Mouse (Mus musculus): ENCODE results near the gene Lrsam1. TPM values are rescaled to one million over a fixed set of nuclear protein-coding genes. Genes with fewer than 3 reads are reported as not detected.

Lrsam1 gene
- polyA plus RNA-seq, 1 experiment from 2014 or later = 9.2 TPM

GRCm38 (mm10) chr2:32890280-32890679 is 71.1 kb downstream of the Lrsam1 start:
- no peak for DNase-seq (ENCODE audit: low spot score)
- Histone ChIP-seq H3K4me3 (ENCODE audit: low read depth, low read length) (no peak overlapping the region), H3K9me3 (ENCODE audit: control insufficient read depth, low read length) (no peaks in the 10 kb centered on the region), H3K27me3 (replicated peaks; ENCODE audit: control insufficient read depth, insufficient read depth, low read length) (no peaks in the 10 kb centered on the region), H3K27ac (replicated peaks; ENCODE audit: low read depth, low read length) (no peak overlapping the region), H3K4me2 (ENCODE audit: low read depth, low read length) (no peak overlapping the region), H3K9ac (ENCODE audit: low read depth, low read length) (0 out of 2 replicates have a peak overlapping the region, but pooled peaks have one; percentile 3), H3K4me1 (ENCODE audit: control insufficient read depth, insufficient read depth, low read length) (peaks cover 21% of the 10 kb centered on the region), H3K36me3 (ENCODE audit: control insufficient read depth, insufficient read depth, low read length) (0 out of 2 replicates have a peak, but pooled peaks cover 8% of the 10 kb centered on the region)
- ATAC-seq (ENCODE audit: low read depth) = no peak
- WGBS = 91% methylated on average over 3 of the region's 3 CpGs

GRCm38 (mm10) chr2:32888551-32888950 is 72.9 kb downstream of the Lrsam1 start:
- WGBS = 10% methylated on average over 3 of the region's 3 CpGs
- 0 out of 2 replicates have a peak, but pooled peaks cover 4% of the 10 kb centered on the region for H3K36me3 ChIP-seq (ENCODE audit: control insufficient read depth, insufficient read depth, low read length)
- no peak overlapping the region for H3K9ac ChIP-seq (ENCODE audit: low read depth, low read length)
- DNase-seq (ENCODE audit: low spot score) (no peak), ATAC-seq (ENCODE audit: low read depth) (peak; percentile 53)
- H3K4me1 ChIP-seq (ENCODE audit: control insufficient read depth, insufficient read depth, low read length) = peaks cover 26% of the 10 kb centered on the region
- no peaks in the 10 kb centered on the region for H3K27me3 ChIP-seq (replicated peaks; ENCODE audit: control insufficient read depth, insufficient read depth, low read length)
- no peaks in the 10 kb centered on the region for H3K9me3 ChIP-seq (ENCODE audit: control insufficient read depth, low read length)
- H3K27ac ChIP-seq (replicated peaks; ENCODE audit: low read depth, low read length) = peak overlapping the region; percentile 83
- no peak overlapping the region for H3K4me2 ChIP-seq (ENCODE audit: low read depth, low read length)
- no peak overlapping the region for H3K4me3 ChIP-seq (ENCODE audit: low read depth, low read length)

DNA sequence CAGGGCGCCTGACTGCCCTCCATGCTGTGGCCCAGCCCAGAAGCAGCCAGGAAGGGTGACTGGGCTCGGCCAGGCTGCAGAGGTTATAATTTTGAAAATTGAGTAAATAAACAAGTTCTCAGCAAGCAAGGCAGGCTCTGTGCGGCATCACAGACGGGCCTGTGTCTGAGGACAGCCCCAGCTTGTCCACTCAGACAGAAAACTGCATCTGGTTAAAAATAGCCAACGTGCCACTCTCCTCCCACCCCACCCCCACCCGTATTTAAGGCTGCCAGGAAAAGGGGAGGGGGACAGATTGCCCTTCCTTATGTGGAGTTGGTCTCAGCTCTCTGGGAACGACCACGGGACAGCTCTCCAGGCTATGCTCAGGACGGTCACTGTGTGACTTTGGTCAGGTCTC is 73.4 kb downstream of the Lrsam1 start:
- Histone ChIP-seq H3K4me2 (ENCODE audit: low read depth, low read length) (0 out of 2 replicates have a peak overlapping the region, but pooled peaks have one; percentile 7), H3K36me3 (ENCODE audit: control insufficient read depth, insufficient read depth, low read length) (0 out of 2 replicates have a peak, but pooled peaks cover 4% of the 10 kb centered on the region), H3K4me1 (ENCODE audit: control insufficient read depth, insufficient read depth, low read length) (peaks cover 29% of the 10 kb centered on the region), H3K27ac (replicated peaks; ENCODE audit: low read depth, low read length) (peak overlapping the region; percentile 83), H3K9me3 (ENCODE audit: control insufficient read depth, low read length) (no peaks in the 10 kb centered on the region), H3K9ac (ENCODE audit: low read depth, low read length) (peak overlapping the region; percentile 41; the same call in 1 of the 2 replicates), H3K4me3 (ENCODE audit: low read depth, low read length) (no peak overlapping the region), H3K27me3 (replicated peaks; ENCODE audit: control insufficient read depth, insufficient read depth, low read length) (no peaks in the 10 kb centered on the region)
- WGBS = 19% methylated on average over 9 of the region's 9 CpGs
- ATAC-seq (ENCODE audit: low read depth) (peak; percentile 60), DNase-seq (ENCODE audit: low spot score) (peak; percentile 55)

- Histone ChIP-seq H3K9me3 (ENCODE audit: control insufficient read depth, low read length) (no peaks in the 10 kb centered on the region), H3K4me2 (ENCODE audit: low read depth, low read length) (no peak overlapping the region; the same call in 1 of the 2 replicates), H3K9ac (ENCODE audit: low read depth, low read length) (no peak overlapping the region), H3K27me3 (replicated peaks; ENCODE audit: control insufficient read depth, insufficient read depth, low read length) (no peaks in the 10 kb centered on the region), H3K27ac (replicated peaks; ENCODE audit: low read depth, low read length) (peak overlapping the region; percentile 63), H3K36me3 (ENCODE audit: control insufficient read depth, insufficient read depth, low read length) (no peaks in the 10 kb centered on the region), H3K4me3 (ENCODE audit: low read depth, low read length) (no peak overlapping the region), H3K4me1 (ENCODE audit: control insufficient read depth, insufficient read depth, low read length) (peaks cover 58% of the 10 kb centered on the region)
- DNase-seq (ENCODE audit: low spot score) (no peak), ATAC-seq (ENCODE audit: low read depth) (no peak)
- WGBS = 18% methylated on average over 7 of the region's 7 CpGs
Observed at GRCm38 (mm10) chr2:32884745-32885144, 76.7 kb downstream of the Lrsam1 start.

DNA sequence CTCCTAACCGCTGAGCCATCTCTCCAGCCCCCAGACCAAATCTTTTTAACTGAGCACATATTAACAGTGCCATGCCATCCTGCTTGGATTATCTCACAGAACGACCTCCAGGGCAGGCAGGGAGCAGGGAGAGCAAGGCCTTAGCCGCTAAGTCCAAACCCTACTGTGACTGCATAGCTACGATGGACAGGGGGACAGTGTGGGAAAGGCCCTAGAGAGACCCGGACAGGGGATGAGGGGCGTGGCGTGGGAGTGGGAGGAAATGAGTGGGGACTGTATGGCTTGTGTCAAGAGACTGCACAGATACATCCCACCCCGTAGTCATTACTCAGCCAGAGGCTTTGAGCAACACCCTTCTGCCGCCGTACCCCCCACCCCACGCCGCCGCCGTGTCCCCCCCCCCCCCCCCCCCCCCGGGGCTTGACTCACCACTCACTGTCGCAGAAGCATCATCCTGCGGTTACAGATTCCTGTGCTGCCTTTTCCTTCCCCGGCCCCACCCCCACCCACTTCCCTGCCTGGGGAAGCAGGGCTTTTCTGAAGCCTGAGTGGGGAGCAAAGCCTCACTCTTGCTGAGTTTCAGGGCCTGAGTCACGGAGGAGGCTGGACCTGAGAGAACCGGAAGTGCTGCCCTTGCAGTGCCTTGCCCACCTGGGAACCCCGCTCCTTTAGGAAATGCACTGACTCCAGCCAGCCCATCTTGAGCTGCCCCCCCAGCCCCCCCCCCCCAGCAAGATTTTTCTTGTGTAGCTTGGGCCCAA is 79.0 kb downstream of the Lrsam1 start:
- H3K36me3 ChIP-seq (ENCODE audit: control insufficient read depth, insufficient read depth, low read length) = no peaks in the 10 kb centered on the region
- ATAC-seq (ENCODE audit: low read depth) = peak; percentile 47
- H3K4me3 ChIP-seq (ENCODE audit: low read depth, low read length) = no peak overlapping the region
- H3K4me2 ChIP-seq (ENCODE audit: low read depth, low read length) = peak overlapping the region; percentile 33
- peaks cover 66% of the 10 kb centered on the region for H3K4me1 ChIP-seq (ENCODE audit: control insufficient read depth, insufficient read depth, low read length)
- peak overlapping the region; percentile 22; the same call in 1 of the 2 replicates for H3K9ac ChIP-seq (ENCODE audit: low read depth, low read length)
- DNase-seq (ENCODE audit: low spot score) = peak; percentile 80
- H3K27ac ChIP-seq (replicated peaks; ENCODE audit: low read depth, low read length) = peak overlapping the region; percentile 75
- H3K27me3 ChIP-seq (replicated peaks; ENCODE audit: control insufficient read depth, insufficient read depth, low read length) = no peaks in the 10 kb centered on the region
- H3K9me3 ChIP-seq (ENCODE audit: control insufficient read depth, low read length) = no peaks in the 10 kb centered on the region
- 45% methylated on average over 12 of the region's 21 CpGs for WGBS

- Histone ChIP-seq H3K27ac (replicated peaks; ENCODE audit: low read depth, low read length) (peak overlapping the region; percentile 75), H3K4me1 (ENCODE audit: control insufficient read depth, insufficient read depth, low read length) (peaks cover 71% of the 10 kb centered on the region), H3K4me3 (ENCODE audit: low read depth, low read length) (no peak overlapping the region), H3K4me2 (ENCODE audit: low read depth, low read length) (peak overlapping the region; percentile 24), H3K9ac (ENCODE audit: low read depth, low read length) (0 out of 2 replicates have a peak overlapping the region, but pooled peaks have one; percentile 42), H3K27me3 (replicated peaks; ENCODE audit: control insufficient read depth, insufficient read depth, low read length) (no peaks in the 10 kb centered on the region), H3K9me3 (ENCODE audit: control insufficient read depth, low read length) (no peaks in the 10 kb centered on the region), H3K36me3 (ENCODE audit: control insufficient read depth, insufficient read depth, low read length) (no peaks in the 10 kb centered on the region)
- 30% methylated on average over 3 of the region's 3 CpGs for WGBS
- no peak for ATAC-seq (ENCODE audit: low read depth)
- DNase-seq (ENCODE audit: low spot score) = peak; percentile 83
Observed at GRCm38 (mm10) chr2:32881723-32882122, 79.7 kb downstream of the Lrsam1 start.

- H3K4me3 ChIP-seq (ENCODE audit: low read depth, low read length) = no peak overlapping the region
- H3K4me2 ChIP-seq (ENCODE audit: low read depth, low read length) = peak overlapping the region; percentile 24; the same call in 1 of the 2 replicates
- WGBS = 40% methylated on average over 6 of the region's 6 CpGs
- peak overlapping the region; percentile 75 for H3K27ac ChIP-seq (replicated peaks; ENCODE audit: low read depth, low read length)
- no peak for DNase-seq (ENCODE audit: low spot score)
- H3K9me3 ChIP-seq (ENCODE audit: control insufficient read depth, low read length) = no peaks in the 10 kb centered on the region
- no peaks in the 10 kb centered on the region for H3K27me3 ChIP-seq (replicated peaks; ENCODE audit: control insufficient read depth, insufficient read depth, low read length)
- no peak for ATAC-seq (ENCODE audit: low read depth)
- peaks cover 67% of the 10 kb centered on the region for H3K4me1 ChIP-seq (ENCODE audit: control insufficient read depth, insufficient read depth, low read length)
- H3K9ac ChIP-seq (ENCODE audit: low read depth, low read length) = peak overlapping the region; percentile 42; the same call in 1 of the 2 replicates
- H3K36me3 ChIP-seq (ENCODE audit: control insufficient read depth, insufficient read depth, low read length) = no peaks in the 10 kb centered on the region
Observed at GRCm38 (mm10) chr2:32881054-32881453, 80.4 kb downstream of the Lrsam1 start.

DNA sequence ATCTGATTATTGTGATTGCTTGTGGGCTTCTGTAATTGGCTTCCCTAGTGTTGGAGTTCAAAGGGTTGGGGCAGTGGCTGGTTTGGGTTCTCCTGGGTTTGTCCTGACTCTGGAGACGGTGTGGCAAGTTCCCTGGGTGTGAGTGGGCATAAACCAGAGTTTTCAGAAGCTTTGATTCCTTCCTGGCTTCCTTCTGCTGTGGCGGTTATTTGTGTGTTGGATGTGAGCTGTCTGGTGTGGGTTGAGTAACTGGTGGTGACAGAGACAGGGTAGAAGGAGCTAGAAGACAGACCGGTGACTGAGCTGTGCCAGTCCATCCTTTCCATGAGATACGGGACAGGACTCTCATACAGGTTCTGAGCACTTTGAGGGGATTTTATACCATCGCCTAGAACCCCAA is 81.8 kb downstream of the Lrsam1 start:
- H3K36me3 ChIP-seq (ENCODE audit: control insufficient read depth, insufficient read depth, low read length) = no peaks in the 10 kb centered on the region
- no peak for DNase-seq (ENCODE audit: low spot score)
- no peaks in the 10 kb centered on the region for H3K9me3 ChIP-seq (ENCODE audit: control insufficient read depth, low read length)
- H3K4me3 ChIP-seq (ENCODE audit: low read depth, low read length) = no peak overlapping the region
- ATAC-seq (ENCODE audit: low read depth) = no peak
- WGBS = 68% methylated on average over 5 of the region's 5 CpGs
- H3K27ac ChIP-seq (replicated peaks; ENCODE audit: low read depth, low read length) = no peak overlapping the region; the same call in 1 of the 2 replicates
- peaks cover 72% of the 10 kb centered on the region for H3K4me1 ChIP-seq (ENCODE audit: control insufficient read depth, insufficient read depth, low read length)
- H3K27me3 ChIP-seq (replicated peaks; ENCODE audit: control insufficient read depth, insufficient read depth, low read length) = no peaks in the 10 kb centered on the region
- H3K4me2 ChIP-seq (ENCODE audit: low read depth, low read length) = peak overlapping the region; percentile 91
- 0 out of 2 replicates have a peak overlapping the region, but pooled peaks have one; percentile 15 for H3K9ac ChIP-seq (ENCODE audit: low read depth, low read length)
